Comparison of ENCODE assay signal across 8 mouse cellular contexts in genomic region chr6:66535028-66535862, GRCm38 (mm10). TPM values are rescaled to one million over a fixed set of nuclear protein-coding genes. Genes with fewer than 3 reads are reported as not detected.
A peak's percentile ranks its signal among the peaks of the same experiment; 100 is the strongest.
DNase-seq lines count a peak whose midpoint lies in the region; ATAC-seq and TF ChIP-seq lines count a peak whose summit lies in the region.

Gene Mad2l1, plus strand, starts transcription at chr6:66535390.

- peaks cover 0 to 12% of the 10 kb centered on the region in 2 experiments; a peak in 2 of 4 replicates for H3K4me1 ChIP-seq in CH12.LX (ENCODE audit: control insufficient read depth in 1 of 2, insufficient read depth in 2 of 2)
- peaks cover 7% of the 10 kb centered on the region; the same call in 1 of the 2 replicates for H3K4me1 ChIP-seq in forebrain, embryonic 11.5 days (replicated peaks; ENCODE audit: control insufficient read depth, insufficient read depth, low read length)
- peaks cover 15% of the 10 kb centered on the region for H3K4me1 ChIP-seq in heart, embryonic 16.5 days (ENCODE audit: control insufficient read depth, insufficient read depth, low read length)
- peaks cover 18% of the 10 kb centered on the region for H3K4me1 ChIP-seq in liver, embryonic 15.5 days (replicated peaks)
- peaks cover 14% of the 10 kb centered on the region for H3K4me1 ChIP-seq in neural tube, embryonic 12.5 days

- H3K9ac ChIP-seq in CH12.LX (ENCODE audit: insufficient read depth, low read depth), result peak within 1 kb of the TSS; percentile 41
- H3K9ac ChIP-seq in forebrain, embryonic 11.5 days (ENCODE audit: low read length), result peak within 1 kb of the TSS; percentile 79
- H3K9ac ChIP-seq in heart, embryonic 16.5 days (ENCODE audit: low read length), result peak within 1 kb of the TSS; percentile 87
- peak within 1 kb of the TSS; percentile 73 for H3K9ac ChIP-seq in liver, embryonic 15.5 days
- H3K9ac ChIP-seq in neural tube, embryonic 12.5 days, result peak within 1 kb of the TSS; percentile 56

- no peak for TF ChIP-seq CTCF in CH12.LX (conservative IDR thresholded peaks at IDR 0.05 in 1 of 2, IDR thresholded peaks at IDR 0.05 in 1 of 2; ENCODE audit: low read depth in 2 of 2, low read length in 2 of 2)

- WGBS in forebrain, embryonic 11.5 days, result under 1% methylated on average over 57 of the region's 57 CpGs
- under 1% methylated on average over 57 of the region's 57 CpGs for WGBS in heart, embryonic 16.5 days
- whole genome bisulfite sequencing in liver, embryonic 15.5 days (ENCODE audit: insufficient replicate concordance), result under 1% methylated on average over 57 of the region's 57 CpGs
- under 1% methylated on average over 57 of the region's 57 CpGs for WGBS in neural tube, embryonic 12.5 days

- in situ Hi-C loops in CH12.LX (cut with MboI; ENCODE audit: low pct_ligation_motif_present, low pct_unique_long_range_greater_than_20kb, low sequenced_read_pairs), result loop anchor here (25.0 kb wide), 1 partner anchor 873 kb away; the partner anchor contains the start of gene Ndnf

- TF ChIP-seq EP300 in CH12.LX (IDR thresholded peaks at IDR 0.05; ENCODE audit: low read length), result no peak

- no peaks in the 10 kb centered on the region for H3K9me3 ChIP-seq in CH12.LX (replicated peaks; ENCODE audit: low read length)
- H3K9me3 ChIP-seq in forebrain, embryonic 11.5 days (ENCODE audit: control insufficient read depth, low read length), result no peaks in the 10 kb centered on the region
- no peaks in the 10 kb centered on the region for H3K9me3 ChIP-seq in heart, embryonic 16.5 days (replicated peaks; ENCODE audit: control insufficient read depth, low read length)
- H3K9me3 ChIP-seq in liver, embryonic 15.5 days (replicated peaks), result no peaks in the 10 kb centered on the region
- no peaks in the 10 kb centered on the region for H3K9me3 ChIP-seq in neural tube, embryonic 12.5 days

- DNase-seq in CH12.LX (ENCODE audit: extremely low read depth), result peak; percentile 100
- peak; percentile 99 for DNase-seq in c-Kit-positive CD71-positive TER-119-negative erythroid progenitor cells, embryonic 14.5 days (ENCODE audit: low read depth)
- peak; percentile 95 for DNase-seq in forebrain, embryonic 11.5 days (ENCODE audit: low spot score)
- DNase-seq in kidney, postnatal 36 days, result peak; percentile 99
- DNase-seq in telencephalon, adult 2 months (ENCODE audit: low read depth, low spot score), result peak; percentile 99

- peak within 1 kb of the TSS; percentile 98 for H3K4me2 ChIP-seq in CH12.LX (ENCODE audit: insufficient read depth, low read depth, poor library complexity, severe bottlenecking)
- H3K4me2 ChIP-seq in forebrain, embryonic 11.5 days (ENCODE audit: low read depth, low read length, severe bottlenecking), result peak within 1 kb of the TSS; percentile 70
- peak within 1 kb of the TSS; percentile 84 for H3K4me2 ChIP-seq in heart, embryonic 16.5 days (ENCODE audit: low read depth, low read length)
- peak within 1 kb of the TSS; percentile 73 for H3K4me2 ChIP-seq in liver, embryonic 15.5 days
- H3K4me2 ChIP-seq in neural tube, embryonic 12.5 days (replicated peaks), result peak within 1 kb of the TSS; percentile 78

- ATAC-seq in forebrain, embryonic 11.5 days (replicated peaks; ENCODE audit: low FRiP score), result peak; percentile 99
- peak; percentile 99 for ATAC-seq in heart, embryonic 16.5 days (replicated peaks; ENCODE audit: extremely low read depth, insufficient read depth, low FRiP score)
- peak; percentile 97 for ATAC-seq in liver, embryonic 15.5 days (ENCODE audit: insufficient read depth)
- peak; percentile 98 for ATAC-seq in neural tube, embryonic 12.5 days (ENCODE audit: low FRiP score, low read depth)

- H3K27me3 ChIP-seq in CH12.LX (replicated peaks), result no peaks in the 10 kb centered on the region
- H3K27me3 ChIP-seq in forebrain, embryonic 11.5 days (ENCODE audit: control insufficient read depth, insufficient read depth, low read length), result no peaks in the 10 kb centered on the region
- H3K27me3 ChIP-seq in heart, embryonic 16.5 days (ENCODE audit: control insufficient read depth, insufficient read depth, low read length), result no peaks in the 10 kb centered on the region
- no peaks in the 10 kb centered on the region for H3K27me3 ChIP-seq in liver, embryonic 15.5 days
- no peaks in the 10 kb centered on the region for H3K27me3 ChIP-seq in neural tube, embryonic 12.5 days (replicated peaks)

- peak within 1 kb of the TSS; percentile 73 for H3K27ac ChIP-seq in CH12.LX (ENCODE audit: insufficient read depth, low read depth)
- H3K27ac ChIP-seq in forebrain, embryonic 11.5 days (ENCODE audit: low read depth, low read length), result peak within 1 kb of the TSS; percentile 66
- H3K27ac ChIP-seq in heart, embryonic 16.5 days (ENCODE audit: low read length), result peak within 1 kb of the TSS; percentile 93
- peak within 1 kb of the TSS; percentile 94 for H3K27ac ChIP-seq in liver, embryonic 15.5 days (replicated peaks)
- H3K27ac ChIP-seq in neural tube, embryonic 12.5 days, result no peak within 1 kb of the TSS

- peaks cover 21% of the 10 kb centered on the region for H3K79me2 ChIP-seq in CH12.LX (replicated peaks; ENCODE audit: control insufficient read depth, extremely low read depth, insufficient read depth, poor library complexity, severe bottlenecking)

- no peak for TF ChIP-seq RAD21 in CH12.LX (IDR thresholded peaks at IDR 0.05; ENCODE audit: low read depth, low read length)

- peaks cover 9 to 19% of the 10 kb centered on the region in 2 experiments for H3K36me3 ChIP-seq in CH12.LX (replicated peaks in 1 of 2; ENCODE audit: control insufficient read depth in 1 of 2, insufficient read depth in 1 of 2, low read length in 1 of 2)
- H3K36me3 ChIP-seq in forebrain, embryonic 11.5 days (ENCODE audit: control insufficient read depth, insufficient read depth, low read length), result peaks cover 5% of the 10 kb centered on the region; the same call in 1 of the 2 replicates
- H3K36me3 ChIP-seq in heart, embryonic 16.5 days (ENCODE audit: control insufficient read depth, insufficient read depth), result peaks cover 16% of the 10 kb centered on the region
- peaks cover 30% of the 10 kb centered on the region for H3K36me3 ChIP-seq in liver, embryonic 15.5 days (replicated peaks)
- H3K36me3 ChIP-seq in neural tube, embryonic 12.5 days, result peaks cover 9% of the 10 kb centered on the region; the same call in 1 of the 2 replicates

- peak within 1 kb of the TSS; percentile 80 to 92 (median 82) for H3K4me3 ChIP-seq in CH12.LX (replicated peaks in 1 of 3; ENCODE audit: low read depth in 2 of 3, low read length in 2 of 3, poor library complexity in 1 of 3)
- H3K4me3 ChIP-seq in forebrain, embryonic 11.5 days (ENCODE audit: low read depth, low read length), result peak within 1 kb of the TSS; percentile 70
- peak within 1 kb of the TSS; percentile 93 for H3K4me3 ChIP-seq in heart, embryonic 16.5 days (ENCODE audit: low read length)
- peak within 1 kb of the TSS; percentile 76 for H3K4me3 ChIP-seq in liver, embryonic 15.5 days (replicated peaks)
- H3K4me3 ChIP-seq in neural tube, embryonic 12.5 days, result peak within 1 kb of the TSS; percentile 72

- dilution Hi-C loops in CH12.LX (cut with MboI; ENCODE audit: extremely low pct_ligation_motif_present, extremely low pct_unique_long_range_greater_than_20kb, low sequenced_read_pairs), result no loop called here

- peak; percentile 92 for TF ChIP-seq POLR2A in CH12.LX (IDR thresholded peaks at IDR 0.05; ENCODE audit: low read depth, low read length)

TF ChIP-seq in CH12.LX, 34 proteins besides CTCF, POLR2A, EP300 and RAD21 (continues in another document):
- TF ChIP-seq JUND (conservative IDR thresholded peaks at IDR 0.05; ENCODE audit: low read depth, low read length) (no peak), JUN (IDR thresholded peaks at IDR 0.05; ENCODE audit: insufficient read depth, low read depth, low read length) (no peak), IRF4 (IDR thresholded peaks at IDR 0.05; ENCODE audit: low read depth, low read length) (peak; percentile 63), ZNF384 (IDR thresholded peaks at IDR 0.05; ENCODE audit: low read depth, low read length) (no peak), ELF1 (IDR thresholded peaks at IDR 0.05; ENCODE audit: low read depth, low read length) (peak; percentile 96), MXI1 (IDR thresholded peaks at IDR 0.05; ENCODE audit: low read depth, low read length) (peak; percentile 87), CHD1 (IDR thresholded peaks at IDR 0.05; ENCODE audit: low read depth, low read length) (no peak), CHD2 (IDR thresholded peaks at IDR 0.05; ENCODE audit: low read length) (no peak), USF2 (conservative IDR thresholded peaks at IDR 0.05; ENCODE audit: low read depth, low read length) (no peak), SIN3A (IDR thresholded peaks at IDR 0.05; ENCODE audit: low read length) (peak; percentile 93), MEF2A (IDR thresholded peaks at IDR 0.05; ENCODE audit: borderline replicate concordance, low read depth, low read length) (peak; percentile 94), RCOR1 (conservative IDR thresholded peaks at IDR 0.05; ENCODE audit: low read depth, low read length) (no peak), MYC (IDR thresholded peaks at IDR 0.05; ENCODE audit: low read depth, low read length) (peak; percentile 23; the same call in 1 of the 2 replicates), KAT2A (IDR thresholded peaks at IDR 0.05; ENCODE audit: insufficient replicate concordance, low read length) (peak; percentile 73; the same call in 1 of the 2 replicates), ZKSCAN1 (IDR thresholded peaks at IDR 0.05; ENCODE audit: borderline replicate concordance, low read depth, low read length) (no peak), NRF1 (IDR thresholded peaks at IDR 0.05; ENCODE audit: low read depth, low read length) (peak; percentile 91), ZC3H11A (IDR thresholded peaks at IDR 0.05; ENCODE audit: low read depth, low read length) (no peak), SMC3 (IDR thresholded peaks at IDR 0.05; ENCODE audit: low read depth, low read length) (no peak), ETS1 (conservative IDR thresholded peaks at IDR 0.05; ENCODE audit: low read depth, low read length) (0 out of 2 replicates have a peak, but pooled peaks have one; percentile 9), POLR2AphosphoS2 (IDR thresholded peaks at IDR 0.05; ENCODE audit: low read depth, low read length) (peak; percentile 61; the same call in 1 of the 2 replicates), GABPA (IDR thresholded peaks at IDR 0.05; ENCODE audit: insufficient replicate concordance, low read depth, low read length) (no peak), UBTF (IDR thresholded peaks at IDR 0.05; ENCODE audit: low read depth, low read length) (no peak; the same call in 1 of the 2 replicates)

RNA-seq across cellular contexts. Expression of gene Mad2l1, which starts in this region (rescaled TPM):
- total RNA-seq in CH12.LX (2012; rRNA removed) (54.3 and 68.5 TPM in 2 replicates), CH12.LX (2014; rRNA removed) (160 and 168 TPM in 2 replicates)
- 128 and 131 TPM in 2 replicates for polyA plus RNA-seq in CH12.LX (2012; ENCODE audit: insufficient read length, low read depth)
- 116 and 131 TPM in 2 replicates for polyA plus RNA-seq in forebrain, embryonic 11.5 days (2014; fragmentation: Nextera tagmentation; extraction: Ambion mirVana)
- 65.4 and 73.3 TPM in 2 replicates for polyA plus RNA-seq in heart, embryonic 16.5 days (2015; fragmentation: Nextera tagmentation; extraction: Ambion mirVana)
- 62.1 and 68.9 TPM in 2 replicates for polyA plus RNA-seq in liver, embryonic 15.5 days (2015; fragmentation: Nextera tagmentation; extraction: Ambion mirVana)
- polyA plus RNA-seq in neural tube, embryonic 12.5 days (2016; fragmentation: Nextera tagmentation; extraction: Ambion mirVana), result 69.5 and 78.4 TPM in 2 replicates
